Mouse (Mus musculus): Measurements from ENCODE around the gene Fasn.
A peak's percentile ranks its signal among the peaks of the same experiment; 100 is the strongest.
"Not testable (repeated sequence)": the region's sequence is repeated elsewhere in the genome, so short reads cannot be mapped to it uniquely, and the experiment has no call there.

The Fasn gene

DNA sequence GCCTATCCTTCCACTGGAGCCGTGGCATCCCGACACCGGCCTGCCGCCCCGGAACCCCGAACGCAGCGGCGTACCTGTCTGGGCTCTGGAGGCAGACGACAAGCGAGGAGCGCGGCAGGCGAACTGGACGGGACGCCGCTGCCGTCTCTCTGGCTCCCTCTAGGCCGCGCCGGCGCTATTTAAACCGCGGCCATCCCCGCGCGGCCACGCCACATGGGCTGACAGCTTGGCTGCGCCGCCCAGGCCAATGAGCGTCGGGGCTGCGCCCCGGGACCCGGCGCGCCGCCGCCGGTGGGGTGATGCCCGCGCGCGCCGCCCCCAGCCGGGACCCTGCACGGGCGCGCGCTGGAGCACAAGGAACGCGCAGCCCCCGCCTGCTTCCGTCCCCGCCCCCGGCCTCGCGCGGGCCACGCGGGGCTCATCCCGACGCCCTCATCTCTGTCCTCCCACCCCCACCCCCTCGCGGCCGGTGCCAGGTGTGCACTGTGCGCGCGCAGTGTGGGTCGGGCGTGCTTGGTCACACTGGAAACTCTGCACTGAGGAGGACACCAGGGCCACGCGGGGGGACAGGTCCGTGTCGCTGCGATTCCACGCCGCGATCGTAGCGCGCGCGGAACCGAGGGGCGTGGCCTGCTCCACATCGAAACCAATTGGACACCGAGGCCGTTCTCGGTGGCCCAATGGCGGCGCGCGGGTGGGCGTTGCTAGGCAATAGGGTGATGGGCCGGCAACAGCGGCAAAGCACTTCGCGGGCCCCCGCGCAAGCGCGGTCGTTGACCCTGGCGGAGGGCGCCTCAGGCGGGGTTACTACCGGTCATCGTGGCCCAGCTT lies at the start of gene Fasn:
Fasn (minus strand) TSS at position 592 of the 831 bp plus-strand sequence.
- peak; percentile 98 for DNase-seq (ENCODE audit: low spot score)

- no peak for DNase-seq (ENCODE audit: low spot score)
Measured at GRCm38 (mm10) chr11:120873206-120873605, 48.9 kb upstream of the Fasn start.

DNA sequence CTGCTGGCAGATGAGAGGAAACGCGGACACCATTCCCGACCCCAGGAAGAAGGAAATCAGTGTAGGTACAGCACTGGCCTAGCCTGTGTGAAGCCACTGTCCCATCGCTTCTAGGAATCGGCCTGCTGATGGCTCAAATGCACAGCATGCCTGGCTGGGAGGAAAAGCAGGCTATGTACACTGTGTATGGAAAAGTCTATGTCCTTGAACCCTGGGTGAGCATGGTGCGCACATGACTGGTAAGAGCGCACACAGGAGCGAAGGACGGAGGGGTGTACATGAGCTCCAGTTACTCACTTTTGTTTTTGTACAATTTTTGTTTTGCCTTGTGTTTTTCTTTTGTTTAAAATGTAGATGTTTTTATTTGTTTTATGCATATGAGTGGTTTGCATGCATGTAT lies 47.2 kb upstream of the Fasn start:
- DNase-seq (ENCODE audit: low spot score) = no peak

- DNase-seq (ENCODE audit: low spot score) = no peak
Measured at GRCm38 (mm10) chr11:120865816-120866215, 41.5 kb upstream of the Fasn start.

DNA sequence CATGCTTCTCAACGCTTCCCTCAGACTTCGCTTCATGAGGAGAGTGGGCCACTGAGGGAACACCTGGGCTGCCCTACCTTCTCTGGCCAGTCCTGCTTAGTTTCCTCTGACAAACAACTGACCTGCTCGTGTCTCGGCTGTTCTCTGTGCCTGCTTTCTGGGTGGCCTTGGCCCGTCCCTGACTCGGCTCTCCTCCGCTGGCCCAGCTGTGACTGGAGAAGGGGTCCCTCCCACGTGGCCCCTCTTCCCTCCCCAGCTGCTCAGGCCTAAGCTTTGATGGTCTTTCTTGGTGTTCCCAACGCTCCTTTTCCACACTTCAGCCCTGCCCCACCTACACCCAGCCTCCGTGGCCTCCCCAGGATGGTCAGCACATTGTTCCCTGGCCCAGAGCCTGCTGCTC lies 38.5 kb upstream of the Fasn start:
- DNase-seq (ENCODE audit: low spot score) = no peak

GRCm38 (mm10) chr11:120855938-120856337 lies 31.6 kb upstream of the Fasn start:
- not testable (repeated sequence) for DNase-seq (ENCODE audit: low spot score)

DNA sequence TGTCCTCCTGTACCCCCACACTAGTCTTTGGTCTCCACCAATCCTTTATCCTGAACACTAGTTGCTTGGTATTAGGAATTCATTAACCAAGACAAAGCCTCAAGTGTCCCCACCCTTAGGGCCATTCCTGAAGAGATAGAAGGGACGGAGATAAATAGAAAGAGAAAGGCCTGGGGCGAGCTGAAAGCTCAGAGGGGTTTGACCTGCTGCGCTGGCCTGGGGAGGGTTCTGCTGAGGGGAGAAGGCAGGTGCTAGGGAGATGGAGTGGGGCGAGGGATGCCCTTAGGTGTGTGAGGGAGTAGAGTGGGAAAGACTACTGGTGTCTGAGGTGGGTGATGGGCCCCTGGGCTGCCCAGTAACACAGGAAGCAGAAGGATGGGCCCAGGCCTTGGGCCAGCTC lies 29.4 kb upstream of the Fasn start:
- no peak for DNase-seq (ENCODE audit: low spot score)

GRCm38 (mm10) chr11:120853158-120853557 lies 28.8 kb upstream of the Fasn start:
- DNase-seq (ENCODE audit: low spot score) = no peak

DNA sequence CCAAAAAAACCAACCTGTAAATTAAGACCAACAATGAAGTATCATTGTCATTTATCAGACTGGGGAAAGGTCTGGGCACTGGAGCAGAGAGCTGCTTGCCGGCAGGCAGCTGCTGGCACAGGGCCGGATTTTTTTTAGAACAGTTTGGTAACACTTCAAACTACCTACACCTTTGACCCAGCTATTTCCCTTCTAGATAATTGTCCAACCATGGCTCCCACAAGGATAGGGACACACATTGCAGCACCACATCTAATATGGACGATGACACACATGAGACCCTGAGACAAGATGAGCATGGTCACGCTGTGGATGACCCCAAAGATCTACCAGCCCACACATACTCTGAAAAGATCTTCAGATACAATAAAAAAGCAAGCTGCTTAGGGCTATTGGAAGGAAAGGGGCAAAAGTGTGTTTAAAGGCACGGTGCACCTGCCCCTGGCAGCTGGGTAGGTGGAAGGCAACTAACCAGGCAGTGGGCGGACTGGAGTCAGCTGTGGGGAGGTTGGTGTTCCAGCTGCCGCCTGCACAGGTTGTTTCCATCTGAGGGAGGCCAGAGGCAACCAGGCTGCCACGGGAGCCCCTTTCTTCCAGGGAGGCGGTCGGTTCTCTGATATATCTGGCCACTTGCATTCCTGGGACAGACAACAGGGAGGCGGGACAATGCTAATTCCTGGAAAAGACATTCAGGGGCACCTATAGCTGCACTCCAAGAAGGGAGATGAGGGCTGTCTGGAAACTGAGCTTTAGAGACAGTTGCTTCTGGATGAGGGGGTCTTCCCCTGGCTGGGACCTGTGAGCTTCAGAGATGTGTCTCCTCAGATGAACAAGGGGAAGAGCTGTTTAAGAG lies 28.0 kb upstream of the Fasn start:
- DNase-seq (ENCODE audit: low spot score) = no peak

DNA sequence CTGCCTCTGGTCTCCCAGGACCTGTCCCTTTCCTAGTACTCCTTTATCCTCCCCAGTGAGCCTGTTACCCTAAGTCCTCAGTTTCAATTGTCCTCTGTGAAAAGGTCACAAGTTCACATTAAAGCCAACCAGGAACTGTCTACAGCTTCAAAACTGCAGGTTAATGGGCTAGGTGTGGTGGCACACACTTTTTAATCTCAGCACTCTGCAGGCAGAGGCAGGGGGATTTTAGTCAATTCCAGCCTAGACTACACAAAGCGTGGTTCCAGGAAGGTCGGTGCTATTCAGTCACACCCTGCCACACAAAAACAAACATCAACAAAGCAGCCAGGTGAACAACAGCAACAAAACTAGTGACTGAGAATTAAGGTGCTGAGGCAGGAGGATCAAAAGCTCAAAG lies 27.2 kb upstream of the Fasn start:
- DNase-seq (ENCODE audit: low spot score) = no peak

DNA sequence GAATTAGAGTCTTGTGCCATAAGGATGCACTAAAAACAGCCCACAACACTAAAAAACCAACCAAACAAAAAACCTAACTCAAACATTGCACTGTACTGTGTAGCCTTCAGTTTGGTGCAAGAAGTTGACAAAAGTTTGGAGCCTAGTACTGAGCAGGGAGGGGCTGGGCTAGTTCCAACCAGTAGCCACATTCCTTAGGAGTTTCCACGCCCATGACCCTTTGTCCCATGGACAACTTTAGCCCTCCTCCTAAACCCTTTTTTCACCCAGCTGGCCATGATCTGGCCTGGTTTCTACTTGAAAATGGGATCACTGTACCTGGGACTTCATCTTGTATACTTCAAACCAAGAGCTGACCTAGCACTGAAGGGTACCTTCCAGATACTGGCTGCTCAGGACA lies 26.8 kb upstream of the Fasn start:
- no peak for DNase-seq (ENCODE audit: low spot score)

GRCm38 (mm10) chr11:120850331-120851030 lies 26.1 kb upstream of the Fasn start:
- no peak for DNase-seq (ENCODE audit: low spot score)

GRCm38 (mm10) chr11:120846725-120847475 lies 22.6 kb upstream of the Fasn start:
- no peak for DNase-seq (ENCODE audit: low spot score)

DNA sequence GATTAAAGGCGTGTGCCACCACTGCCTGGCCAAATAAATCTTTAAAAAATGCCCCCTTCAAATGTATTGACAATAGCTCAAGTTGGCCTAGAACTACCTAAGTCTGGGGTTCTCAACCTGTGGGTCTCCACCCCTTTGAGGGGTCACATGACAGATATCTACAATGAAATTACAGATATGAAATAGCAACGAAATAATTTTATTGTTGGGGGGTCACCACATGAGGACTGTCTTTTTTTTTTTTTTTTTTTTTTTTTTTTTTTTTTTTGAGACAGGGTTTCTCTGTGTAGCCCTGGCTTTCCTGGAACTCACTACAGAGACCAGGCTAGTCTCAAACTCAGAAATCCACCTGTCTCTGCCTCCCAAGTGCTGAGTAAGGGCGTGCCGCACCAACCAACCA lies 20.0 kb upstream of the Fasn start:
- no peak for DNase-seq (ENCODE audit: low spot score)

- no peak for DNase-seq (ENCODE audit: low spot score)
Measured at GRCm38 (mm10) chr11:120833555-120834280, 9.4 kb upstream of the Fasn start.

DNA sequence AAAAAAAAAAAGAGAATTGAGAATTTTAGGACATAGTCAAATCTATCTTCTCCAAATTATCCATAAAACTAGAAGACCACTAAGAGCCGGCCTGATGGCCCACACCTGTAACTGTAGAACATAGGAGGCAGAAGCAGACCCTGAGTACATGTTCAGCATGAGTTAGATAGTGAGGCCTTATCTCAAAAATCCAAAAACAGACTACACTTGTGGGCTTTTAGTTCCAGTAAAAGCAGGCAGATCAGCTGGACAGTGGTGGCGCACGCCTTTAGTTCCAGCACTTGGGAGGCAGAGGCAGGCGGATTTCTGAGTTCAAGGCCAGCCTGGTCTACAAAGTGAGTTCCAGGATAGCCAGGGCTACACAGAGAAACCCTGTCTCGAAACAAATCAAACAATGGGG lies 8.6 kb upstream of the Fasn start:
- not testable (repeated sequence) for DNase-seq (ENCODE audit: low spot score)

GRCm38 (mm10) chr11:120831659-120832440 lies 7.5 kb upstream of the Fasn start:
- no peak for DNase-seq (ENCODE audit: low spot score)

GRCm38 (mm10) chr11:120830686-120831085 lies 6.3 kb upstream of the Fasn start:
- no peak for DNase-seq (ENCODE audit: low spot score)

DNA sequence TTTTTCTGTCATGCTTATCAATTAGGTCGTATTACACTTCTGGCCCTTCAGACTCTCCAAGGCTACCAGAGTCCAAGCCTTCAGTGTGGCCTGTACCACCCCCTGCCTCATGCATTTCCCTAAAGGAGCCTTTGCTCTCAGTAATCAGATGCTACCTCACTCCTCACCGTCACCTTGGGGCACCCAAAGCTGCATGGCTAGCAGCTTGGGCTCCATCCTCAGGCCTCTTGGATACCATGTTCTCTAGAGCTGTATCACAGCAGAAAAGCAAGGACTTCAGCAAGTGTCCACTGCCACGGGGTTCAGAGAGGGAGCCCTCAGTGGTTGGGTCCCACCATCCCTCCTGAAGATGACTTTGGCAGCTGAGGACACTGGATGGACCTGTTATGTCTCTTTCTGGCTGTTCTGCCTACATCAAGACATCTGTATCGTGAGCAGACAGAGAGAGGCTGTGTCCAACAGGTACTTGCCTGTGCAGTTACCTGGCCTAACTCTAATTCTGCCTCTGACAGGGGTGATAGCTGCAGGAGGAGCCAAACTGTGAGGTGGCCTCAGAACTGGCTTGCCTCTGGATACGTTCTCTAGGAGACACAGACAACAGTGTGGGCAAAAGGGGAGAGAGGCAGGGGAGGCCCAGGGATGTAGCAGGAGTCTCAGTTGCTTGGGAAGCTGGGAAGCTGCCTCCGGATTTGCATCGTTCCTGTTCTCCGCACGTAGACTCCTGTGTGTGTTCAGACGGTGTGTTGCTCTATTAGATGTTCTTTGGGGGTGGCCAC lies 5.6 kb upstream of the Fasn start:
- no peak for DNase-seq (ENCODE audit: low spot score)

GRCm38 (mm10) chr11:120828416-120828815 lies 4.1 kb upstream of the Fasn start:
- no peak for DNase-seq (ENCODE audit: low spot score)
